Mouse (Mus musculus) forebrain, embryonic 16.5 days (tissue): ENCODE results near the gene Zdhhc22. TPM values are rescaled to one million over a fixed set of nuclear protein-coding genes. Genes with fewer than 3 reads are reported as not detected.

ENCODE experiments used
- ATAC-seq: fragments of 200-750 bp; cut with Nextera tagmentation; 2 replicates; pipeline ENCODE4 v1.8.0; 2017; ENCODE audit warnings: mild to moderate bottlenecking, moderate library complexity
- H3K27ac ChIP-seq: fragments of 300-500 bp; sonication (generic); 2 replicates; pipeline ENCODE4 v1.5.1; 2014; ENCODE audit warnings: low read length, control low read depth
- H3K27me3 ChIP-seq: fragments of 300-500 bp; sonication (generic); replicated peaks from 2 replicates; pipeline ENCODE4 v1.6.1; 2014; ENCODE audit warnings: low read length; ENCODE audit not compliant: control insufficient read depth, insufficient read depth
- H3K36me3 ChIP-seq: fragments of 300-500 bp; sonication (generic); 2 replicates; pipeline ENCODE4 v1.6.1; 2014; ENCODE audit not compliant: control insufficient read depth, insufficient read depth
- H3K4me1 ChIP-seq: fragments of 300-500 bp; sonication (generic); replicated peaks from 2 replicates; pipeline ENCODE4 v1.6.1; 2014; ENCODE audit warnings: low read length; ENCODE audit not compliant: control insufficient read depth, insufficient read depth
- H3K4me2 ChIP-seq: fragments of 300-500 bp; sonication (generic); 2 replicates; pipeline ENCODE4 v1.6.1; 2014; ENCODE audit warnings: mild to moderate bottlenecking, low read length, control low read depth
- H3K4me3 ChIP-seq: fragments of 300-500 bp; sonication (generic); replicated peaks from 2 replicates; pipeline ENCODE4 v1.5.1; 2014; ENCODE audit warnings: mild to moderate bottlenecking, low read length, control low read depth
- H3K9ac ChIP-seq: fragments of 300-500 bp; sonication (generic); replicated peaks from 2 replicates; pipeline ENCODE4 v1.6.1; 2014; ENCODE audit warnings: low read depth, low read length, control low read depth
- H3K9me3 ChIP-seq: fragments of 300-500 bp; sonication (generic); 2 replicates; pipeline ENCODE4 v1.6.1; 2016; ENCODE audit warnings: low read length; ENCODE audit not compliant: control insufficient read depth
- WGBS: fragments of 180-500 bp; shearing (Covaris S2); extraction: QIAGEN DNeasy Blood & Tissue Kit; methylation state at CpG from one replicate; pipeline ENCODE4 v1.1.7; 2014; 5-methylcytosine and 5-hydroxymethylcytosine counted together
- polyA plus RNA-seq: library from polyadenylated mRNA; unstranded; fragments of >200 nt; fragmentation: Nextera tagmentation; extraction: Ambion mirVana; gene quantifications from 2 replicates; pipeline ENCODE4 v1.2.1, GENCODE M21; 2015

The Zdhhc22 gene
- polyA plus RNA-seq, 1 experiment from 2014 or later: 9.4 TPM

DNA sequence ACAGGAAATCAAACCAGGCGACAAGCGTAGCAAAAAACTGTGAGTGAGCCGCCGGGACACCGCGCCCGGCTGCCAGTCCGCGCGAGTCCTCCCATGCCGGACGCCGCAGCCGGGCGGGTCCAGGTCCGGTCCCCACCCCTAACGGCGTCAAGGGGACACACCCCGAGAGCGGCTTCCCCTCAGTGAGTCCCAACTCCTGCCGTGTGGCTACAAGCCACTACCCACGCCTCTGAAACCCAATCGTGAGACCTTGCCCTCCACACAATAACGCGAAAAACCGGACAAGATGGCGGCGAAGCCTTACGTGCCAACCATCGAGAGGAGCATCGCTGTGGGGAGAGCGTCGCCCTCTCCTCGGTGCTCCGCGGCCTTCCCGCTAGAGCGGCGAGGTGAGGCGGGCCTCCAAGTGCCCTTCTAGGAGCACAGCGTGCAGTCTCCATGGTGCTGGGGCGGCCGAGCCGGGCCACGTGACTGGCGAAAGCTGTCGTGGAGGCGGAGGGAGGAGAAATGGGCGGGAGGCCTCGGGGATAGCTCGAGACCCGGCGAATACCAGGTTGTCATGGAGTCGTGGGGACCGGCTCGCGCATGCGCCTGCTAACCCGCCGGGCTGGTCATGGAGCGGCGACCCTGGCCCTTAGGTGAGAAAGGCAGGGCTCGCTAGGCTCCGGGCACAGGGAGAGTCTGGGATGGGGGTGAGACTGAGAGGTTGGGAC lies 43.2 kb downstream of the Zdhhc22 start, which contains the start of gene Cipc:
Gene Cipc, plus strand, starts transcription at position 182 of the 713 bp plus-strand sequence.
- H3K9ac ChIP-seq: peak within 1 kb of the TSS; percentile 97
- peak within 1 kb of the TSS; percentile 79 for H3K4me3 ChIP-seq
- no peaks in the 10 kb centered on the region for H3K9me3 ChIP-seq
- H3K36me3 ChIP-seq: no peaks in the 10 kb centered on the region
- ATAC-seq: peak; percentile 98
- H3K4me1 ChIP-seq: peaks cover 48% of the 10 kb centered on the region
- peak within 1 kb of the TSS; percentile 99 for H3K27ac ChIP-seq
- H3K27me3 ChIP-seq: no peaks in the 10 kb centered on the region
- peak within 1 kb of the TSS; percentile 91 for H3K4me2 ChIP-seq
- WGBS: under 1% methylated on average over 64 of the region's 64 CpGs

DNA sequence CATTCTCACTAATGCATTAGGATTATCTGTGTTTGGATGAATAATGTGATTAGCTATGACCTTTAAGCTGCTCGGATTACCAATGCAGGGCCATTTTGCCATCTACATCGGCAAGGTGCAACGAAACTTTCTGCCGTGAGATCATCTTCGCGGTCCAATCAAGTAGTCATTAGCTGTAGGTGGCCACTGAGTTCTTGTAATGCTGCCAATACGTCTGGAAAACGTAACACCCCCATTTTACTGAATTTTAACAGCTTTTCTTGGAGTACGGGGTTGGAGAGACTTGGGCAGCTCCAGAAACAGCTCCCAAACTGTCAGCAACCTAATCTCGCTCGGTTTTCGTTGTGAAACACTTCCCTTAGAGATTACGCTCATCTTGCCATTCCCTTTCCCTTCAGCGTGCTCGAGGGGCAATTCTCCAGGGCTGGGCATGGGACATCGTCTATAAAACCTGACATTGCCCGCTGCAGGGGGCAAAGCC lies 43.9 kb downstream of the Zdhhc22 start:
- peak overlapping the region; percentile 76 for H3K4me2 ChIP-seq
- no peaks in the 10 kb centered on the region for H3K27me3 ChIP-seq
- H3K4me1 ChIP-seq: peaks cover 51% of the 10 kb centered on the region
- H3K9me3 ChIP-seq: no peaks in the 10 kb centered on the region
- H3K9ac ChIP-seq: peak overlapping the region; percentile 97
- under 1% methylated on average over 17 of the region's 17 CpGs for WGBS
- ATAC-seq: no peak
- no peaks in the 10 kb centered on the region for H3K36me3 ChIP-seq
- peak overlapping the region; percentile 79 for H3K4me3 ChIP-seq
- H3K27ac ChIP-seq: peak overlapping the region; percentile 99

DNA sequence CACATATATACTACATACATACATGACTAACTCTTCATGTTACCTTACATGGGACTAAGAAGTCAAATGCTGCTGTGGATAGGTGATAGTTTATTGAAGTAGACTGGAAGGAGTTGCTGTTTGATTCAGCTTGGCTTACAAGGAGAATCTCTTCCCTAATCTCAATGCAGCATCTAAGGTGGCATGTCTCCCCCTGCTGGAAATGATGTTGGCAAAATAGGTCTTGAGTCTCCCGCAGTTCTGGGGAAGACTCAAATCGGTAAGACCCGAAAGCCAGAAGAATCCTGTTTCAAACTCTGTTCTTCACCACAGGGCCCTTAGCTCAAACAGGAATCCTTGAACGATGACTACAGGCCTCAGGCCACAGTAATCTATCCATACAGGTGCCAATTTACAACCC lies 45.1 kb downstream of the Zdhhc22 start:
- no peak overlapping the region; the same call in 1 of the 2 replicates for H3K4me2 ChIP-seq
- H3K27ac ChIP-seq: peak overlapping the region; percentile 60; the same call in 1 of the 2 replicates
- H3K4me3 ChIP-seq: no peak overlapping the region
- no peaks in the 10 kb centered on the region for H3K27me3 ChIP-seq
- H3K4me1 ChIP-seq: peaks cover 55% of the 10 kb centered on the region
- no peaks in the 10 kb centered on the region for H3K9me3 ChIP-seq
- 4% methylated on average over 4 of the region's 4 CpGs for WGBS
- no peak overlapping the region for H3K9ac ChIP-seq
- H3K36me3 ChIP-seq: no peaks in the 10 kb centered on the region
- ATAC-seq: no peak

DNA sequence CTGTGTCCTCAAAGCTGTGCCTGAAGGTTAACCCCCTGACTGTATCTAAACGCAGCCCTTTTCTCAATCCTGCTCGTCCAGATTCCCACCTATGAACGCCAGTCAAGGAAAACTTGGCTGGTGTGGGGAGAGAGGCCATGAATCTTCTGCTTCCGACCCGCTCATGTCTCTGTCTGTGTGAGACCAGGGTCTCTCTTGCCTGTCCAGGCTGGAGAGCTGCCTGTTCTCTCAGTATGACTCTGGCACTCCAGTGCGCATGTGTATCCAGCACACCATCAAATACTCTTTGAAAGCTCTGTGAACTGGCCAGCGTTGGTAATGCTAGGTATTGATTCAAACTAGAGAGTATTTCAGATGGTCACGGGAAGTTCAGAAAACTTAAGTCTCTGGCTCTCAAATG lies 46.8 kb downstream of the Zdhhc22 start:
- H3K9me3 ChIP-seq: no peaks in the 10 kb centered on the region
- H3K36me3 ChIP-seq: no peaks in the 10 kb centered on the region
- ATAC-seq: no peak
- no peak overlapping the region for H3K4me3 ChIP-seq
- no peak overlapping the region for H3K9ac ChIP-seq
- no peaks in the 10 kb centered on the region for H3K27me3 ChIP-seq
- WGBS: 94% methylated on average over 8 of the region's 8 CpGs
- H3K4me1 ChIP-seq: peaks cover 40% of the 10 kb centered on the region
- H3K4me2 ChIP-seq: no peak overlapping the region
- 0 out of 2 replicates have a peak overlapping the region, but pooled peaks have one; percentile 18 for H3K27ac ChIP-seq

DNA sequence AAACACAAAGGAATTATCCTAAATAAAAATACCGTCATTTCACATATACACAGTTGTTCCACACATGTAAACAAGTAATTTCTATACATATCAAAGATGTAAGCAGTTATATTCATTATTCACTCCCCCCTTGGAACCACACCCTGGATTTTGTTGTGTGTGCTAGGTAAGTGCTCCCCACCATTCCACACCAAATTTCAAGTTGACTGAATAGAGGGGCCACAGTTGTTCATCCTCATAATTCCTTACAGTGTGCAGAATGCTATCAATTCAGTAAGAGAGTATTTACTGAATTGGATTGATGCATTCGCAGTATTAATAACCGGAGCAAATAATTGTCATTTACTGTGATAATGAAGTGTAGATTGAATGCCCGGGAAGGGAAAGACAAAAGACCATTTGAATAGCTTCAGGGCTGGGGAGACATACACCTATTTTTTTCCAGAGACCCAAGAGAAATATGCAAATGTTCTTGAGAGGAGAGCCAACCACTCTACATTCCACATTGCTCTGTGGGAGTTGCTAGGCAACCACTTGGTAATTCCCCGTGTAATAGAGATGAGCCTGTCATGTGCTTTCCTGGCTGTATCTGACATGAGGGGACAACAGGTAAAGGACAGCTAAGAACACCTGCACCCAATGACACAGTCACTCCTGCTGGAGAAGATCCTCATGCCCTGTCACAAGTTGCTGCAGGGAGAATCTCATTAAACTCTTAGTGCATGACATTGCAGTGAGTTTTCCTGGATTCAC lies 48.3 kb downstream of the Zdhhc22 start:
- Histone ChIP-seq H3K27ac (peak overlapping the region; percentile 96), H3K4me1 (peaks cover 33% of the 10 kb centered on the region), H3K9ac (no peak overlapping the region), H3K27me3 (no peaks in the 10 kb centered on the region), H3K4me2 (peak overlapping the region; percentile 21), H3K36me3 (no peaks in the 10 kb centered on the region), H3K9me3 (no peaks in the 10 kb centered on the region), H3K4me3 (no peak overlapping the region)
- peak; percentile 58 for ATAC-seq
- WGBS: 5% methylated on average over 5 of the region's 5 CpGs

DNA sequence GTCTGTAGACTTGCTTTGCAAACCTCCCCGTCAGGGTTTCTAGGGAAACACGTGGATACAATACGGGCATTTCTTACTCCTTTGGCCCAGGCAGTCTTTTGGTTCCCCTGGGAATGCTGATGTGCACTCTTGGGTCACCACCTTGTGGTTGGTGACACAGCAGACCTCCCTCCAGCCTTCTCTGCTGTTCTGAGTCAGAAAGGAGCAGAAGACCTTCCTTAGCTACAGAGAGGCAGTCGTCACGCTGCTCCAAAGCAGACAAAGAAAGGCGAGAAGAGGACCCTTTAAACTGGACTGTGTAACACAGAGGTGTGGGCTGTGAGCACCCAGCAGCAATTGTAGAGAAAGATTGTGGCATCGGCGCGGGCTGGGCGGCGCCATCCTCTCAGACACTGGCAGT lies 49.1 kb downstream of the Zdhhc22 start:
- 4% methylated on average over 11 of the region's 11 CpGs for WGBS
- H3K36me3 ChIP-seq: no peaks in the 10 kb centered on the region
- no peaks in the 10 kb centered on the region for H3K27me3 ChIP-seq
- H3K4me3 ChIP-seq: no peak overlapping the region
- H3K9ac ChIP-seq: peak overlapping the region; percentile 56
- peak overlapping the region; percentile 10 for H3K4me2 ChIP-seq
- H3K9me3 ChIP-seq: no peaks in the 10 kb centered on the region
- ATAC-seq: peak; percentile 55
- peaks cover 32% of the 10 kb centered on the region for H3K4me1 ChIP-seq
- H3K27ac ChIP-seq: peak overlapping the region; percentile 96

DNA sequence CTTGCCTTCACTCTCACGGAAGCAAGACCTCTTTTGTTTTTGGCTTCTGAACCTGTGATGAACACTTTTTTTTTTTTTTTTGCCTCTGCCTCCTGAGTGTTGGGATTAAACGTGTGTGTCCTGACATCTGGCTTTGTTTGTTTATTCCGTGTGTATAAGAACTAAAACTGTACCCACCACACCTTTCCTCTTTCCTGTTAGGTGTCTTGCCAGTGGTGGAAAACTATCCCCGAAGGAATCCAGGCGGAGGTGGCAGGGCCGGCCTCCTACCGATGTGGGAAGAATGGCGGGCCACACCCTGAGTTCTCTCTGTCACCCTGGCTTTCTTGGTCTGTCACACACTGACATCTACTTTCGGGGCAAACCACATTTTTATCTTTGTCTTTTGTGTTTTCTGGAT lies 51.7 kb downstream of the Zdhhc22 start:
- Histone ChIP-seq H3K36me3 (no peaks in the 10 kb centered on the region), H3K9ac (no peak overlapping the region), H3K27me3 (no peaks in the 10 kb centered on the region), H3K4me3 (no peak overlapping the region), H3K9me3 (no peaks in the 10 kb centered on the region), H3K4me2 (no peak overlapping the region), H3K4me1 (peaks cover 24% of the 10 kb centered on the region), H3K27ac (no peak overlapping the region)
- no peak for ATAC-seq
- WGBS: 74% methylated on average over 9 of the region's 9 CpGs

DNA sequence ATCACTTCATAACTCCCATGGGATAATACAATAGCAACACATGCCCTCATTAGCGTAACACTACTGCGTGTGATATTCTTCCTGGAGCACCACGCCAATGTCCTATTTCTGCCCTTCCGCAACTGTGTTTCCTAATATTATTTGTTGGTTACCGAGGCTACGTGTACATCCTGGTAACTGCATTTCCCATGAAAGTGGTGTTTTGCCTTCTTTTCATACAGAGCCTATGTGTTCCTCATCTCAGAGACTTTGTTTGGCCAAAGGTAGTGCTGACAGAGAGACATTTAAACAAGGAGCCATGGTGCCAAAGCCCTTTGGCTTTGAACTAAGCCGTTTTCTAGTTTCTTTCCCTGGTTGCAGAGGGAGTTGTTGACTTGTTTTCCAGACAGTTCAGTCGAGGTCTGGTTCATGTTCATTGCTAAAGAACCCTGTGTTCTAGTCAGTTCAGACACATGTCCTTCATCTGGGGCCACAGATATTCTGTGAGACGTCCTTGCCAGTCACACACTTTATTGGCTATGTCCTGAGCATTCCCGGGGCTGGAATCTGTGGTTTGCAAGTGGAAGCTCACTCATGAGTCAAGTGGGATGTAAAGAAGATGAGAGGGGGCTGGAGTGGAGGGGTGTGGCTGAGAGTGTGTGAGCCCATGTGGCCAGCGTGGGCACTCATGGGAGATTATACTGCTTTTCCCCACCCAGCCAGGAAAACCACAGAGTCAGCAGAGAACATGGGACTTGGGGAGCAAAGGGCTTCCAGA lies 53.5 kb downstream of the Zdhhc22 start:
- WGBS: 83% methylated on average over 11 of the region's 11 CpGs
- Histone ChIP-seq H3K4me2 (no peak overlapping the region), H3K4me3 (no peak overlapping the region), H3K9me3 (no peaks in the 10 kb centered on the region), H3K9ac (no peak overlapping the region), H3K4me1 (peaks cover 14% of the 10 kb centered on the region), H3K36me3 (no peaks in the 10 kb centered on the region), H3K27me3 (no peaks in the 10 kb centered on the region), H3K27ac (no peak overlapping the region)
- ATAC-seq: no peak
